Mouse (Mus musculus) gastrocnemius, postnatal 36 days (tissue): ENCODE results near the gene Cox8a. TPM values are rescaled to one million over a fixed set of nuclear protein-coding genes. Genes with fewer than 3 reads are reported as not detected.

Experiments
- DNase-seq, 2 experiments: peaks; one replicate each; pipeline ENCODE4 v3.0.0; 2022
- intact Hi-C: fragments of 180-260 bp; cut with DNase I; formaldehyde crosslinking; loops from one replicate; pipeline ENCODE4 v1.15.1; 2025
- total RNA-seq, 2 experiments: library from RNA; stranded (reverse); gene quantifications; 2 replicates each; pipeline ENCODE4 v1.2.3; 2021

The Cox8a gene
- total RNA-seq, 2 experiments from 2014 or later: 80.2 to 87.0 TPM

- intact Hi-C loops: no loop called here
- DNase-seq: no peak
Measured at GRCm38 (mm10) chr19:7225096-7225690, 7.8 kb upstream of the Cox8a start.

DNA sequence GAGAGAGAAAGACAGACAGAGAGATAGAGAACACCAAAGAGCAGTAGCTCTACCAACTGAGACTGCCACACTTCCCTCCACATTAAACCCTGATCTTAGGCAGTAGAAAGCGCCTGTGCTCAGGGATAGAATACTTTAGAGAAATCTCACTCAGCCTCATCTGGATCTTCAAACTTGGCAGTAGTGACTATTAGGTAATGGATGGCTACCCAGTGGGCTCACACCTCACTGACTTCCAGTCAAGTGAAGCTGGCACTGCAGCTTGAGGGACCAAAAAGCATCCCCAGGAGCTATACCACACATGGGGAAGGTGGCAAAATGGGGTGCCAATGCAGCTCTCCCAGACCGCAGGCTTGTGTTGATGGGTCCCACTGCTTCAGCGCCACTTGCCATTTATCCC, 6.8 kb upstream of the Cox8a start:
- intact Hi-C loops: no loop called here
- no peak for DNase-seq

DNA sequence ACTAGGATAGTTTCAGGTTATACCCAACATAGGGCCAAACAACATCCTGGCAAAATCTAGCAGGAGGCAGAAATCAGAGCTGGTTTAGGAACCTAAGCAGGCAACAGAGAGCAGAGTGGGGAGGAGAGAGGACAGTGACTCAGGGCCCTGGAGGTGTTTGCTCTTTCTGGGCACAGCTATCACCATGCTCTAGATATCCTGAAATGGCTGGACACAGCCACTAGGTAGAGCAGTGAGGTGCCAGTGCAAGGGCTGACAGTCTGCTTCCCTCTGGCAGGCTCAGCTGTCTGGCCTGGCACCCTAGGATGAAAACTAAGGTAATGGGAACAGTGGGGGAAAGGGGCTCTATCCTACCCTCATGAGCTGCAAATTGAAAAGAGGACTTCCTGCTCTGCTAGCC, 6.1 kb upstream of the Cox8a start:
- DNase-seq: no peak
- intact Hi-C loops: no loop called here

- no peak for DNase-seq
- intact Hi-C loops: no loop called here
Measured at GRCm38 (mm10) chr19:7222196-7222595, 4.8 kb upstream of the Cox8a start.

DNA sequence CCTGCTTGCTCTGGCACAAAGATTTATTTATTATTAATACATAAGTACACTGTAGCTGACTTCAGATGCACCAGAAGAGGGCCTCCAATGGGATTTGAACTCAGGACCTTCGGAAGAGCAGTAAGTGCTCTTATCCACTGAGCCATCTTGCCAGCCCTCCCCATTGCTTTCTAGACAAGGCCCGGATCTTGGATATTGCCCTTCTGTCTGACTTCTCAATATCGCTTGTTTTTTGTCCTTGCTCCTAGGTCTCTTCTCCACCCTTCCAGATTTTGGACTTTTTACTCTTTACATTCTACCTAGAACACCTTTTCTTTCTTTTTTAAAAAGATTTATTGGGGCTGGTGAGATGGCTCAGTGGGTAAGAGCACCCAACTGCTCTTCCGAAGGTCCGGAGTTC, 1.3 kb upstream of the Cox8a start:
- intact Hi-C loops: no loop called here
- DNase-seq: no peak

DNA sequence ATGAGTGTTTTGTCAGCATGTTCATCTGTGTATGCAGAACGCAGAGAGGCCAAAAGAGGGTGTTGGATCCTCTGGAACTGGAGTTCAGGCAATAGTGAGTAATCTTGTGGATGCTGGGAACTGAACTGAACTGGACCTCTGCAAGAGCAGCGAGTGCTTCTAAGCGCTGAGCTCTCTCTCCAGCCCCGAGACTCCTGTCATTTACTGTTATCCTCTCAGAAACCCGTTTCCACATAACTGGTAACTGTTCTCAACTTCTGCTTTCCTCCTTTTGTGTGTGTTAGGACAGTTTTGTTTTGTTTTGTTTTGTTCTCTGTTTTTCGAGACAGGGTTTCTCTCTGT, 481 bp upstream of the Cox8a start:
- intact Hi-C loops: no loop called here
- DNase-seq: no peak

DNA sequence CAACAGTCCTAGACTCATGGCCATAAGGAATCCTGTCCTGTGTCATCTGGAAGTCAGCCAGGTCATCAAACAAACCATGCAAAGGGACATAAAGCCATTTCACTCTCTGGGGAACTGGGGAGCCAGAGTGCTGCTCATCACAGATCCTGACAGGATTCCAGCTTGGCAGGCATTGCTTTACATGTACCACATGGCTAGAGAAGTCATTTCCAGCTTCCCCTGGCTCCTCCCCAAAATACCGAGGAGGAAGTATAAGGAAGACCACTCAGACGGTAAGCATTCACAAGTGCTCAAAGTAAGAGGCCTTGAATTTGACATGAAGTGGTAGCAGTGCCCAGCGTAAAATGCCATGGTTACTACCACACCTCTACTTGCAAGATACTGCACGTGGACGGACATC, 2.9 kb downstream of the Cox8a start:
- DNase-seq: no peak
- intact Hi-C loops: no loop called here

- intact Hi-C loops: no loop called here
- DNase-seq: no peak
Measured at GRCm38 (mm10) chr19:7213010-7213409, 4.4 kb downstream of the Cox8a start.

DNA sequence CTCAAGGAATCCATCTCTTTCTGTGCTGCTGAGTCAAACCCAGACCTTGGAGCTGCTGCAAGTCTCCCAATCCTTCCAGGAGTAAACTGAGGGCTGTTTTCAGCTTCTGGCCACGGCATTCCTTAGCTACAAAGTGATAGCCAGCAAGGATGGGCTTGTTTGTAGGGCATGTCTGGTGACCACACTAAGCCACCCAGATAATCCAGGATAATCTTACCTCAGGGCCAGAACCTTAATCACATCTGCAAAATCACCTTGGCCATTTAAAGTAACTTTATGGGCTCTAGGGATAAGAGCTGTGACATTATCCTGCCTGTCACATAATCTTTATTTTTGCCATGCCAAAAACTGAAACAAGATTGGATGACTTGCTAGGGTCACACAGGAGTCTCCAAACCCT, 5.2 kb downstream of the Cox8a start:
- DNase-seq: no peak
- intact Hi-C loops: no loop called here

GRCm38 (mm10) chr19:7209907-7210646, 7.3 kb downstream of the Cox8a start:
- DNase-seq: no peak
- intact Hi-C loops: no loop called here

DNA sequence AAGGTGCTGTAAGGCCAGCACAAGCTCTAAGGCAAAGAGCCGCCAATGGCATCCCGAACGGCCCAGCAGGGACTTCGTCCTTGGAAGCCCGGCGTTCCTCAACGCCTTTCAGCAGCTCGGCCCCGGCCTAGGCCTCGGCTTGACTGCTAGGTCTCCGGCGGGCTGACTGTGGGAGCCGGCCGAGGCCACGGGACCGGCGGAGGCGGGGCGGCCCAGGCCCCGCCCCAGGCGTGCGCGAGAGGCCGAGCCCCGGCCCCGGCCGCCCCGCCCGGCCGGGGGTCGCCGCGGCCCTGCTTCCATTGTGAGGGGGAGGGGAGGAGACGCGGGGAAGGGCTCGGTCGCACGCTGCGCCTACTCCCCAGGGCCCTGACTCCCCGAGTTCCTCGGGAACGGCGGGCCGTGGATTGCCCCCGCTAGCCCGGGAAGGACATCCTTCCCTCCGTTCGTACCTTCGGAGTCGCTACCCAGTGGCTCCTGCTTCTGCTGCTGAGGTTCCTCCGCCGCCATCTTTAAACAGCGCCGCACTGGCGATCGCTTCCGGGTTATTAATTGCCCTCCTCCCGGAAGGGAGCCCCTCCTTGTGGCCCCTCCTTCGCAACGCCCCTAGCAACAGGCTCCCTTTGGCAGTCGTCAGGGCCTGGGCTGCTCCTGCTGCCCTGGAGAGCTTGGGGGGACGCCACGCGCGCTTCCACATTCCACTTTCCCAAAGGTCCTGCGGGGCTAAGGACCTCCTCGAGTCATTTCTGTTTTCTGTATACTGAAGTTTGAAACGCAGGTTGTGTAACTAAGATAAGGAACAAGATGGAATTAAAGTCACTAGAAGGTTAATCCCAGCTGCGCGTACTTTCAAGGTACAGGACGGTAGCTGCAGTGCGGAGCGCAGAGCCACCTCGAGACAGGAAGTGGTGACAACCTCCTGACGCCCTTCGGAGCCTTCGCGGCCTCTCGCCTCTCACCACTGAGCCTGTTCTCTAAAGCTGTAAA, 11.4 kb downstream of the Cox8a start, which contains the start of gene Otub1:
TSS of gene Otub1 (minus strand) at position 564 of the 984 bp plus-strand sequence.
- peak; percentile 87 to 89 for DNase-seq
- intact Hi-C loops: no loop called here

- intact Hi-C loops: no loop called here
- DNase-seq: no peak
Measured at GRCm38 (mm10) chr19:7205326-7205725, 12.1 kb downstream of the Cox8a start.

- intact Hi-C loops: no loop called here
Measured at GRCm38 (mm10) chr19:7204898-7205297, 12.5 kb downstream of the Cox8a start.

DNA sequence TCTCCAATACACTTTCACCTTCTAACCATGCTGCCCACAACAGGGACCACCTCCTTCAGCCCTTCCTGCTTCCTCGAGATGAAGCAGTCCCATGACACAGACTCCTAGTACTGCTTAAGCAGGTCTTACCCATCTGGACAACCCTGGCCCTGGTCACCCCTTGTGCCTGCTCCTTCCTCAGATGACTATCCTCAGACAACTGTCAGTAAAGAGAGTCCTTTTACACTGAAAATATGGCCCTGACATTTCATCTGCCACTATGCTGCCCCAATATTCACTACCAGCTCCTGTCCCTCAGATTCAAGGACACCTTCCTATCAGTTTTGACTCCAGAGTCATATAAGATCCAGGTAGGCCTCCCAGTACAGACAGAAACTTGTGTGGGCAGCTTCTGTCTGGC, 17.0 kb downstream of the Cox8a start:
- DNase-seq: no peak
- intact Hi-C loops: no loop called here

More at GRCm38 (mm10) chr19:7204898-7205297, 12.5 kb downstream of the Cox8a start:
- no peak for DNase-seq

DNA sequence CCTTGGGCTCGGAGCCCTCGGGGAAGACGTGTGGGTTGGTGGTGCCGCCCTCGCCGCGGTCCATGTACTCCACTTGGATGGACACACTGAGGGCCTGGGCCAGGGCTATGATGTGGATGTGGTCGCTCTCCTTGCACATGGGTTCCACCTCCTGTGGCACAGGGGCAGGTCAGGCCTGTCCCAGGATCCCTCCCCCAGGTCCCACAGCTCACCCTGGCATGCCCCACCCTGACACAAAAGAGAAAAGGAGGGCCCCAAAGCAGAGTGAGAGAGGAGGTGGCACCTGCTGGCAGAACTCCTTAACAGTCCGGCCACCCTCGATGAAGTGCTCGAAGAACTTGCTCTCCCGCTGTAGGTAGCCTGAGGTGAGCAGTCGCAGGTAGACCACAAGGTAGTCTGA, 18.3 kb downstream of the Cox8a start:
- intact Hi-C loops: no loop called here
- DNase-seq: no peak

- intact Hi-C loops: loop anchor here (1.0 kb wide), 1 partner anchor 130 kb away; no protein-coding TSS in a partner anchor
- no peak for DNase-seq
Measured at GRCm38 (mm10) chr19:7197445-7197844, 20.0 kb downstream of the Cox8a start.

DNA sequence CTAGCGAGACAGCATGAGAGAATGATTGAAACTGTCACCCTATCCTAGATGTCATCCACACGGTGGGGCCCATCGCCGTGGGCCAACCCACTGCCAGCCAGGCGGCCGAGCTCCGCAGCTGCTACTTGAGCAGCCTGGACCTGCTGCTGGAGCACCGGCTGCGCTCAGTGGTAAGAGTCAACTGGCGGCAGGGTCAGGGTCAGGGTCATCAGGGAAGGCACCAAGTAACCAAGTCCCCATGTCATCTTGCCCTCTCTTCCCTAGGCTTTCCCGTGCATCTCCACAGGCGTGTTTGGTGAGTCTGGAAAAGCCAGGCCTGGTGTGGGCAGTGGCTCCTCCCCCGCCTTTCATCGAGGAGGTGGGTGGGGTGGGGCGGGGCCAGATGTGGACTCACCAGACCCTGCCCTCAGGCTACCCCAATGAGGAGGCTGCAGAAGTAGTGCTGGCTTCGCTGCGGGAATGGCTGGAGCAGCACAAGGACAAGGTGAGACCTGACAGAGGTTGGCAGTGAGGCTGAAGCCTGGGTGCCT, 20.6 kb downstream of the Cox8a start:
- DNase-seq: no peak
- intact Hi-C loops: loop anchor here (1.0 kb wide), 1 partner anchor 130 kb away; no protein-coding TSS in a partner anchor

GRCm38 (mm10) chr19:7195900-7196728, 21.3 kb downstream of the Cox8a start:
- intact Hi-C loops: no loop called here
- peak; percentile 42 to 67 for DNase-seq

GRCm38 (mm10) chr19:7192561-7192967, 24.9 kb downstream of the Cox8a start:
- intact Hi-C loops: no loop called here
- DNase-seq: no peak

- DNase-seq: no peak
- intact Hi-C loops: no loop called here
Measured at GRCm38 (mm10) chr19:7191639-7192038, 25.8 kb downstream of the Cox8a start.
